In genomic region chr8:94568098-94568497, GRCm38 (mm10) we compare ENCODE assay signal across 18 mouse cellular contexts. TPM values are rescaled to one million over a fixed set of nuclear protein-coding genes. Genes with fewer than 3 reads are reported as not detected.
DNase-seq lines count a peak whose midpoint lies in the region; ATAC-seq lines count a peak whose summit lies in the region.
"Had no signal": no experiment of that assay in that cellular context is flagged by ENCODE, and none has a peak within 500 bp of the region (broad histone marks: within the 10 kb centered on the region; RNA-seq: fewer than 3 reads in every experiment).

No protein-coding gene starts in this region.

- peaks cover 38% of the 10 kb centered on the region for H3K4me1 ChIP-seq in hindbrain, embryonic 13.5 days (replicated peaks)
- peaks cover 10% of the 10 kb centered on the region for H3K4me1 ChIP-seq in hindbrain, embryonic 11.5 days (replicated peaks; ENCODE audit: control insufficient read depth, insufficient read depth, low read length)
- peaks cover 28% of the 10 kb centered on the region for H3K4me1 ChIP-seq in forebrain, embryonic 15.5 days
- H3K4me1 ChIP-seq: intestine, embryonic 15.5 days had no signal

- no peak overlapping the region for H3K9ac ChIP-seq in hindbrain, embryonic 13.5 days
- no peak overlapping the region for H3K9ac ChIP-seq in hindbrain, embryonic 11.5 days (ENCODE audit: low read depth, low read length)
- no peak overlapping the region for H3K9ac ChIP-seq in forebrain, embryonic 15.5 days (replicated peaks)
- H3K9ac ChIP-seq: intestine, embryonic 15.5 days had no signal

- peak overlapping the region; percentile 44; the same call in 1 of the 2 replicates for H3K27ac ChIP-seq in hindbrain, embryonic 13.5 days
- H3K27ac ChIP-seq in hindbrain, embryonic 11.5 days (ENCODE audit: low read depth, low read length), result no peak overlapping the region
- H3K27ac ChIP-seq in forebrain, embryonic 15.5 days (replicated peaks), result 0 out of 2 replicates have a peak overlapping the region, but pooled peaks have one; percentile 20
- H3K27ac ChIP-seq: intestine, embryonic 15.5 days had no signal

- no peak for ATAC-seq in hindbrain, embryonic 13.5 days (ENCODE audit: low FRiP score)
- ATAC-seq in hindbrain, embryonic 11.5 days (ENCODE audit: low FRiP score), result no peak
- no peak for ATAC-seq in forebrain, embryonic 15.5 days (replicated peaks)
- ATAC-seq: intestine, embryonic 15.5 days had no signal

- H3K27me3 ChIP-seq in hindbrain, embryonic 13.5 days, result peaks cover 15% of the 10 kb centered on the region; the same call in 1 of the 2 replicates
- H3K27me3 ChIP-seq in hindbrain, embryonic 11.5 days (ENCODE audit: control insufficient read depth, insufficient read depth, low read length), result no peaks in the 10 kb centered on the region
- H3K27me3 ChIP-seq in forebrain, embryonic 15.5 days, result no peaks in the 10 kb centered on the region
- H3K27me3 ChIP-seq: intestine, embryonic 15.5 days had no signal

- H3K9me3 ChIP-seq in hindbrain, embryonic 13.5 days, result no peaks in the 10 kb centered on the region
- H3K9me3 ChIP-seq in hindbrain, embryonic 11.5 days (ENCODE audit: control insufficient read depth, low read length), result no peaks in the 10 kb centered on the region
- no peaks in the 10 kb centered on the region for H3K9me3 ChIP-seq in forebrain, embryonic 15.5 days
- H3K9me3 ChIP-seq: intestine, embryonic 15.5 days had no signal

- no peak for DNase-seq in hindbrain, embryonic 11.5 days (ENCODE audit: low spot score)
- peak; percentile 24 for DNase-seq in urinary bladder, postnatal 14 days (ENCODE audit: low spot score)
- no peak for DNase-seq in urinary bladder, postnatal 10 days (ENCODE audit: low spot score)
- no peak for DNase-seq in heart, adult 18-20 months
- no peak for DNase-seq in spleen, postnatal 10 days (ENCODE audit: low spot score in 2 of 2)
- DNase-seq: adrenal gland, adult 8-10 months; cerebellum, adult 8-10 months; heart, adult 11 months; heart, postnatal 36 days; kidney, adult 9 months; kidney, postnatal 25 days; lung, adult 2 months; thymus, postnatal 14 days had no signal

- peaks cover 6% of the 10 kb centered on the region for H3K36me3 ChIP-seq in hindbrain, embryonic 13.5 days
- no peaks in the 10 kb centered on the region for H3K36me3 ChIP-seq in hindbrain, embryonic 11.5 days (ENCODE audit: control insufficient read depth, insufficient read depth, low read length)
- no peaks in the 10 kb centered on the region for H3K36me3 ChIP-seq in forebrain, embryonic 15.5 days

- no peak overlapping the region for H3K4me3 ChIP-seq in hindbrain, embryonic 13.5 days
- no peak overlapping the region for H3K4me3 ChIP-seq in hindbrain, embryonic 11.5 days (ENCODE audit: low read depth, low read length)
- H3K4me3 ChIP-seq in forebrain, embryonic 15.5 days, result no peak overlapping the region
- H3K4me3 ChIP-seq: erythroblast, embryonic 14.5 days; intestine, embryonic 15.5 days had no signal

- 94% methylated on average over 8 of the region's 8 CpGs for WGBS in hindbrain, embryonic 13.5 days
- 92% methylated on average over 8 of the region's 8 CpGs for WGBS in hindbrain, embryonic 11.5 days
- WGBS in forebrain, embryonic 15.5 days, result 94% methylated on average over 8 of the region's 8 CpGs

- H3K4me2 ChIP-seq in hindbrain, embryonic 13.5 days, result no peak overlapping the region
- no peak overlapping the region for H3K4me2 ChIP-seq in hindbrain, embryonic 11.5 days (replicated peaks; ENCODE audit: low read depth, low read length)
- no peak overlapping the region for H3K4me2 ChIP-seq in forebrain, embryonic 15.5 days (replicated peaks)
- H3K4me2 ChIP-seq: intestine, embryonic 15.5 days; liver, embryonic 11.5 days had no signal

RNA-seq across cellular contexts. Expression of gene Rspry1, which starts 33.6 kb away (rescaled TPM):
- 53.0 and 54.6 TPM in 2 replicates for polyA plus RNA-seq in hindbrain, embryonic 13.5 days (2015; fragmentation: Nextera tagmentation; extraction: Ambion mirVana)
- 45.5 and 50.4 TPM in 2 replicates for polyA plus RNA-seq in hindbrain, embryonic 11.5 days (2014; fragmentation: Nextera tagmentation; extraction: Ambion mirVana)
- polyA plus RNA-seq in forebrain, embryonic 15.5 days (2015; fragmentation: Nextera tagmentation; extraction: Ambion mirVana), result 50.1 and 52.0 TPM in 2 replicates
- total RNA-seq in heart, adult 18-20 months (2021), result 10 to 100 TPM; 10.9 to 11.7 TPM

RNA-seq across cellular contexts. Expression of gene Fam192a, which starts 33.7 kb away (rescaled TPM):
- polyA plus RNA-seq in hindbrain, embryonic 13.5 days (2015; fragmentation: Nextera tagmentation; extraction: Ambion mirVana), result 89.0 and 94.0 TPM in 2 replicates
- polyA plus RNA-seq in hindbrain, embryonic 11.5 days (2014; fragmentation: Nextera tagmentation; extraction: Ambion mirVana), result 110 TPM in 2 replicates
- polyA plus RNA-seq in forebrain, embryonic 15.5 days (2015; fragmentation: Nextera tagmentation; extraction: Ambion mirVana), result 97.5 and 103 TPM in 2 replicates
- 10 to 100 TPM; 19.7 to 22.0 TPM for total RNA-seq in heart, adult 18-20 months (2021)

RNA-seq across cellular contexts. Expression of gene Cpne2, which starts 35.3 kb away (rescaled TPM):
- 13.8 and 18.3 TPM in 2 replicates for polyA plus RNA-seq in hindbrain, embryonic 13.5 days (2015; fragmentation: Nextera tagmentation; extraction: Ambion mirVana)
- polyA plus RNA-seq in hindbrain, embryonic 11.5 days (2014; fragmentation: Nextera tagmentation; extraction: Ambion mirVana), result 9.8 and 10.1 TPM in 2 replicates
- polyA plus RNA-seq in forebrain, embryonic 15.5 days (2015; fragmentation: Nextera tagmentation; extraction: Ambion mirVana), result 22.4 and 24.8 TPM in 2 replicates
- total RNA-seq in heart, adult 18-20 months (2021), result 1 to 10 TPM; 3.8 to 3.9 TPM
